Mouse (Mus musculus): Measurements from ENCODE around the gene Flnc. TPM values are rescaled to one million over a fixed set of nuclear protein-coding genes. Genes with fewer than 3 reads are reported as not detected.

Flnc gene
- under 1 TPM; 0.06 to 0.34 TPM for polyA plus RNA-seq (2017; shearing (Covaris generic))

GRCm38 (mm10) chr6:29433038-29433803 is at the start of gene Flnc:
Flnc (plus strand) TSS chr6:29433256.

GRCm38 (mm10) chr6:29388052-29388518 is 45.0 kb upstream of the Flnc start, which contains the start of gene Opn1sw:
Opn1sw (minus strand) TSS chr6:29388468.

GRCm38 (mm10) chr6:29395910-29396713 is 36.9 kb upstream of the Flnc start, which contains the start of gene Ccdc136:
Ccdc136 (plus strand) TSS chr6:29396309.

GRCm38 (mm10) chr6:29467583-29468354 is 34.7 kb downstream of the Flnc start, which contains the start of gene Atp6v1f:
Atp6v1f (plus strand) TSS chr6:29467718.

GRCm38 (mm10) chr6:29471137-29471536 is 38.1 kb downstream of the Flnc start, which contains the start of gene Atp6v1fnb:
Atp6v1fnb (plus strand) TSS chr6:29471437.

GRCm38 (mm10) chr6:29507447-29508309 is 74.6 kb downstream of the Flnc start, which contains the start of gene Kcp:
Kcp (minus strand) TSS chr6:29507952.

Other genes with a start within 250 kb of the Flnc start
- gene Impdh1, start 216.9 kb upstream of the Flnc start, polyA plus RNA-seq (2017; shearing (Covaris generic)) = 100 to 1,000 TPM in 1 of 2 experiments, 10 to 100 TPM in 1; 68.5 to 112 TPM
- 10 to 100 TPM; 30.8 to 33.0 TPM for gene Hilpda, start 160.8 kb upstream of the Flnc start, polyA plus RNA-seq (2017; shearing (Covaris generic))
- gene Fam71f2, start 153.7 kb upstream of the Flnc start, polyA plus RNA-seq (2017; shearing (Covaris generic)) = 1 to 10 TPM in 1 of 2 experiments, not detected in 1; 2.7 TPM
- gene Fam71f1, start 114.1 kb upstream of the Flnc start, polyA plus RNA-seq (2017; shearing (Covaris generic)) = not detected
- gene Calu, start 85.2 kb upstream of the Flnc start, polyA plus RNA-seq (2017; shearing (Covaris generic)) = 100 to 1,000 TPM in 1 of 2 experiments, 10 to 100 TPM in 1; 83.5 to 120 TPM
- 1 to 10 TPM in 1 of 2 experiments, under 1 TPM in 1; 0.10 to 1.1 TPM for gene Opn1sw, start 44.8 kb upstream of the Flnc start, polyA plus RNA-seq (2017; shearing (Covaris generic))
- 1 to 10 TPM; 2.0 to 5.2 TPM for gene Ccdc136, start 36.9 kb upstream of the Flnc start, polyA plus RNA-seq (2017; shearing (Covaris generic))
- gene Atp6v1f, start 34.5 kb downstream of the Flnc start, polyA plus RNA-seq (2017; shearing (Covaris generic)) = 100 to 1,000 TPM; 317 to 338 TPM
- under 1 TPM in 1 of 2 experiments, not detected in 1; 0.78 TPM for gene Atp6v1fnb, start 38.2 kb downstream of the Flnc start, polyA plus RNA-seq (2017; shearing (Covaris generic))
- 1 to 10 TPM in 1 of 2 experiments, under 1 TPM in 1; 0.40 to 5.9 TPM for gene Kcp, start 74.7 kb downstream of the Flnc start, polyA plus RNA-seq (2017; shearing (Covaris generic))
- 10 to 100 TPM; 20.2 to 42.7 TPM for gene Irf5, start 93.4 kb downstream of the Flnc start, polyA plus RNA-seq (2017; shearing (Covaris generic))
- 100 to 1,000 TPM in 1 of 2 experiments, 10 to 100 TPM in 1; 86.2 to 101 TPM for gene Tnpo3, start 176.6 kb downstream of the Flnc start, polyA plus RNA-seq (2017; shearing (Covaris generic))

All from inflammation-experienced regulatory T-cells (primary cell).